Mouse (Mus musculus): ENCODE results near the gene Ccdc142.

Gene Ccdc142

GRCm38 (mm10) chr6:83086121-83087035, 15.0 kb upstream of the Ccdc142 start, which contains the start of gene Lbx2:
Gene Lbx2, plus strand, starts transcription at chr6:83086367.
- no peak for DNase-seq (ENCODE audit: low spot score)

- DNase-seq (ENCODE audit: low spot score) = no peak
These were observed 14.0 kb upstream of the Ccdc142 start for GRCm38 (mm10) chr6:83087205-83087925.

- no peak for DNase-seq (ENCODE audit: low spot score)
These were observed 13.5 kb upstream of the Ccdc142 start for GRCm38 (mm10) chr6:83087926-83088260.

GRCm38 (mm10) chr6:83092416-83093127, 8.8 kb upstream of the Ccdc142 start:
- DNase-seq (ENCODE audit: low spot score) = no peak

GRCm38 (mm10) chr6:83095968-83096367, 5.4 kb upstream of the Ccdc142 start:
- DNase-seq (ENCODE audit: low spot score) = no peak

- DNase-seq (ENCODE audit: low spot score) = no peak
These were observed 3.0 kb upstream of the Ccdc142 start for GRCm38 (mm10) chr6:83098411-83098810.

- no peak for DNase-seq (ENCODE audit: low spot score)
These were observed 521 bp downstream of the Ccdc142 start for GRCm38 (mm10) chr6:83101688-83102556.

GRCm38 (mm10) chr6:83103130-83103650, 1.8 kb downstream of the Ccdc142 start:
- DNase-seq (ENCODE audit: low spot score) = no peak

GRCm38 (mm10) chr6:83104158-83104557, 2.8 kb downstream of the Ccdc142 start:
- DNase-seq (ENCODE audit: low spot score) = peak; percentile 52

- DNase-seq (ENCODE audit: low spot score) = peak; percentile 81
These were observed 6.4 kb downstream of the Ccdc142 start for GRCm38 (mm10) chr6:83107566-83108400.

- peak; percentile 79 for DNase-seq (ENCODE audit: low spot score)
These were observed 7.6 kb downstream of the Ccdc142 start, which contains the start of gene Mrpl53 for GRCm38 (mm10) chr6:83108762-83109668. Gene Mrpl53, plus strand, starts transcription at chr6:83109040.

GRCm38 (mm10) chr6:83111510-83112136, 10.2 kb downstream of the Ccdc142 start:
- DNase-seq (ENCODE audit: low spot score) = no peak

- peak; percentile 91 for DNase-seq (ENCODE audit: low spot score)
These were observed 13.7 kb downstream of the Ccdc142 start, which contains the start of gene Mogs for GRCm38 (mm10) chr6:83115011-83115671. Gene Mogs, plus strand, starts transcription at chr6:83115496.

GRCm38 (mm10) chr6:83115682-83116372, 14.4 kb downstream of the Ccdc142 start:
- peak; percentile 33 for DNase-seq (ENCODE audit: low spot score)

GRCm38 (mm10) chr6:83116373-83117164, 15.2 kb downstream of the Ccdc142 start:
- no peak for DNase-seq (ENCODE audit: low spot score)

- DNase-seq (ENCODE audit: low spot score) = no peak
These were observed 15.7 kb downstream of the Ccdc142 start for GRCm38 (mm10) chr6:83117165-83117438.

- DNase-seq (ENCODE audit: low spot score) = no peak
These were observed 16.2 kb downstream of the Ccdc142 start for GRCm38 (mm10) chr6:83117616-83118015.
